Mouse (Mus musculus) hindbrain, embryonic 13.5 days (tissue): Measurements from ENCODE around the gene Dph1. TPM values are rescaled to one million over a fixed set of nuclear protein-coding genes. Genes with fewer than 3 reads are reported as not detected.
A peak's percentile ranks its signal among the peaks of the same experiment; 100 is the strongest.

ENCODE experiments used
- ATAC-seq: fragments of 200-750 bp; cut with Nextera tagmentation; 2 replicates; pipeline ENCODE4 v1.8.0; 2017; ENCODE audit warnings: moderate TSS enrichment; ENCODE audit not compliant: low FRiP score
- H3K27ac ChIP-seq: fragments of 300-500 bp; sonication (generic); 2 replicates; pipeline ENCODE4 v1.5.1; 2015; ENCODE audit warnings: inconsistent platforms, mild to moderate bottlenecking, moderate library complexity
- H3K27me3 ChIP-seq: fragments of 300-500 bp; sonication (generic); 2 replicates; pipeline ENCODE4 v1.6.1; 2015; ENCODE audit warnings: mild to moderate bottlenecking, inconsistent platforms
- H3K36me3 ChIP-seq: fragments of 300-500 bp; sonication (generic); 2 replicates; pipeline ENCODE4 v1.6.1; 2015; ENCODE audit warnings: mild to moderate bottlenecking, inconsistent platforms
- H3K4me1 ChIP-seq: fragments of 300-500 bp; sonication (generic); replicated peaks from 2 replicates; pipeline ENCODE4 v1.6.1; 2015; ENCODE audit warnings: inconsistent platforms
- H3K4me2 ChIP-seq: fragments of 300-500 bp; sonication (generic); 2 replicates; pipeline ENCODE4 v1.6.1; 2015; ENCODE audit warnings: inconsistent platforms, mild to moderate bottlenecking, moderate library complexity
- H3K4me3 ChIP-seq: fragments of 300-500 bp; sonication (generic); 2 replicates; pipeline ENCODE4 v1.5.1; 2015; ENCODE audit warnings: mild to moderate bottlenecking, inconsistent platforms
- H3K9ac ChIP-seq: fragments of 300-500 bp; sonication (generic); 2 replicates; pipeline ENCODE4 v1.6.1; 2015; ENCODE audit warnings: mild to moderate bottlenecking, inconsistent platforms
- H3K9me3 ChIP-seq: fragments of 300-500 bp; sonication (generic); 2 replicates; pipeline ENCODE4 v1.6.1; 2016; ENCODE audit warnings: inconsistent platforms
- WGBS: fragments of 180-500 bp; shearing (Covaris S2); methylation state at CpG from one replicate; pipeline ENCODE4 v1.1.7; 2015; 5-methylcytosine and 5-hydroxymethylcytosine counted together
- polyA plus RNA-seq: library from polyadenylated mRNA; unstranded; fragments of >200 nt; fragmentation: Nextera tagmentation; extraction: Ambion mirVana; gene quantifications from 2 replicates; pipeline ENCODE4 v1.2.1, GENCODE M21; 2015

The Dph1 gene
- polyA plus RNA-seq, 1 experiment from 2014 or later: 14.4 TPM

DNA sequence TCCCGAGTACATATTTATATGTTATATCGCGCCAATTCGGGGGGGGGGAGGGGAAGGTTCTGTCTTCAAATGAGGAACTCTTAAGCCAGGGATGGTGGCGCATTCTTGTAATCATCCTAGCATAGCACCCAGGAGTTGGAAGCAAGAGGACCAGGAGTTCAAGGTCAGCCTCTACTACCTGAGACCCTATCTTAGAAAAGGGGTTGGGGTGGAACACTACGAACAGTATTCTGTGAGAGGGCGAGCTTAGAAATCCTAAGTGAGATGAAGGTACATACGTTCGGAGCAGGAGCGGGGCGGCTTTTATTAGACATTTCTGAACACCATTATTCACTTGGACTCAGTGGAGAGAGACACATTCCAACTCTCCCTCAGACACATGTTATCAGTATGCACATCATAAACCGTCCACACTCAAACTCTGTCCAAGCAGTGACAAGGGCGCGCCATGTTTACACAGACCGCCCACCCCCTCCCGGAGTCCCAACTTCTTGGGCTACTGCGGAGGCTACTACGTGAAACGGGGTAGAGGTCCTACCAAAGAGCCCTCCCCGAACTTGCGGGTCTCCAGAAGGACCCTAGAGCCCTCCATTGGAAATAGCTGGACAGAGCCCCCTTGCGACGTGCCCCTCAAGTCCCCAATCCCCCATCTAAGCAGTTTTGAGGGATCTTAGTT is 21.5 kb downstream of the Dph1 start, which contains the start of gene Hic1:
Hic1 (minus strand) TSS at position 115 of the 676 bp plus-strand sequence.
- Histone ChIP-seq H3K9me3 (no peaks in the 10 kb centered on the region), H3K27ac (peak within 1 kb of the TSS; percentile 63; the same call in 1 of the 2 replicates), H3K36me3 (no peaks in the 10 kb centered on the region), H3K27me3 (peaks cover 76% of the 10 kb centered on the region), H3K4me2 (peak within 1 kb of the TSS; percentile 83), H3K4me1 (peaks cover 86% of the 10 kb centered on the region), H3K4me3 (peak within 1 kb of the TSS; percentile 48), H3K9ac (peak within 1 kb of the TSS; percentile 69)
- no peak for ATAC-seq
- 4% methylated on average over 23 of the region's 23 CpGs for WGBS

- under 1% methylated on average over 79 of the region's 83 CpGs for WGBS
- Histone ChIP-seq H3K9me3 (no peaks in the 10 kb centered on the region), H3K27me3 (peaks cover 83% of the 10 kb centered on the region), H3K36me3 (peaks cover 3% of the 10 kb centered on the region; the same call in 1 of the 2 replicates), H3K27ac (0 out of 2 replicates have a peak overlapping the region, but pooled peaks have one; percentile 12), H3K4me1 (peaks cover 80% of the 10 kb centered on the region), H3K4me2 (peak overlapping the region; percentile 83), H3K9ac (peak overlapping the region; percentile 69), H3K4me3 (peak overlapping the region; percentile 48)
- 0 out of 2 replicates have a peak, but pooled peaks have one; percentile 10 for ATAC-seq
Measured at GRCm38 (mm10) chr11:75168590-75169361, 22.3 kb downstream of the Dph1 start.

DNA sequence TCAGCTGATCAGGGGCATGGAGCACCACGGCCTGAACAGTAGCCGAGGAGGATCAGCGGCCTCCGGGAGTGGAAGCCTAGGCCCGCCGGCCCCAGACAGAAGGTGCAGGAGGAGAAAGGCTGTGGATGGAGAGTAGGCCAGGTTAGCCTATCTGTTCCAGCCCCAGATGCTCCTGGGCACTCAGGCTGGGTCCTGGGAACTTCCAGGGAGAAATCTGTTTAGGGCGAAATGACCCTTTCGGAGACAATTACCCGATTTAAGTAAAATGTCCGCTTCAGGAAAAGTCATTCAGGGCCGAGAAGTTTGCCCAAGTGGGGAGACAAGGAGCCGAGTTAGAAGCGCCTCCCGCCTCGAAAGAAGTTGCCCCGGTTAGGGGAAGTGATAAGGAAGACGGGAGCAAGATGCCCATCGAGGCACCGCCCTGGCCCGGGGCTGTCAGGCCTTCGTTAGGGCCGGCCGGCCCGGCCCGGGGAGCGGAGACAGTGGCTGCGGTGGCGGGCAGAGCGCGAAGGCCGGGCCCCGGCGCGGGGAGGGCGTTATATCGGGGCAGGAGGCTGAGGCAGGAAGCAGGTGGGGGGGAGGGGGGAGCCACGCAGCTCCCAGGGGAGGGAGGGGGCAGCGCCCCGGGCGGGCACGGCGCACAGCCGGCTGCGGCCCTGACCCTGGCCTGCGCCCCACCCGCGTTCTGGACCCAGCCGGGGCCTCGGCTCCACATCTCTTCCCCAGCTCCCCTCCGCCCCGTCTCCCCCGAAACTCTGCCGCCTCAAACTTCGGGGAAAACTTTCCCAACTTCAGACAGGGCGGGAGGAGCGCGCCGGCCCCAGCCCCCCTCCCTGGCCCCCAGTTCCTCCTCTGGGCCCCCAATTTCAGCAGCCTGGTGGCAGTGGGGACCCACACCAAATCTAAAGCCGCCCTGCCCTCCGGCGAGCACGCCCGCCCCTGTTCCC is 23.1 kb downstream of the Dph1 start:
- Histone ChIP-seq H3K9ac (peak overlapping the region; percentile 69), H3K27me3 (peaks cover 91% of the 10 kb centered on the region), H3K27ac (0 out of 2 replicates have a peak overlapping the region, but pooled peaks have one; percentile 13), H3K4me3 (peak overlapping the region; percentile 48), H3K36me3 (peaks cover 12% of the 10 kb centered on the region), H3K4me1 (peaks cover 76% of the 10 kb centered on the region), H3K4me2 (peak overlapping the region; percentile 83), H3K9me3 (no peaks in the 10 kb centered on the region)
- ATAC-seq: no peak
- 3% methylated on average over 49 of the region's 63 CpGs for whole genome bisulfite sequencing

- Histone ChIP-seq H3K4me3 (peak overlapping the region; percentile 48), H3K9ac (peak overlapping the region; percentile 69), H3K4me2 (peak overlapping the region; percentile 83), H3K36me3 (peaks cover 21% of the 10 kb centered on the region), H3K9me3 (no peaks in the 10 kb centered on the region), H3K27me3 (peaks cover 89% of the 10 kb centered on the region), H3K4me1 (peaks cover 68% of the 10 kb centered on the region), H3K27ac (peak overlapping the region; percentile 13; the same call in 1 of the 2 replicates)
- 2% methylated on average over 68 of the region's 68 CpGs for WGBS
- ATAC-seq: no peak
Measured at GRCm38 (mm10) chr11:75166861-75167642, 24.0 kb downstream of the Dph1 start.

DNA sequence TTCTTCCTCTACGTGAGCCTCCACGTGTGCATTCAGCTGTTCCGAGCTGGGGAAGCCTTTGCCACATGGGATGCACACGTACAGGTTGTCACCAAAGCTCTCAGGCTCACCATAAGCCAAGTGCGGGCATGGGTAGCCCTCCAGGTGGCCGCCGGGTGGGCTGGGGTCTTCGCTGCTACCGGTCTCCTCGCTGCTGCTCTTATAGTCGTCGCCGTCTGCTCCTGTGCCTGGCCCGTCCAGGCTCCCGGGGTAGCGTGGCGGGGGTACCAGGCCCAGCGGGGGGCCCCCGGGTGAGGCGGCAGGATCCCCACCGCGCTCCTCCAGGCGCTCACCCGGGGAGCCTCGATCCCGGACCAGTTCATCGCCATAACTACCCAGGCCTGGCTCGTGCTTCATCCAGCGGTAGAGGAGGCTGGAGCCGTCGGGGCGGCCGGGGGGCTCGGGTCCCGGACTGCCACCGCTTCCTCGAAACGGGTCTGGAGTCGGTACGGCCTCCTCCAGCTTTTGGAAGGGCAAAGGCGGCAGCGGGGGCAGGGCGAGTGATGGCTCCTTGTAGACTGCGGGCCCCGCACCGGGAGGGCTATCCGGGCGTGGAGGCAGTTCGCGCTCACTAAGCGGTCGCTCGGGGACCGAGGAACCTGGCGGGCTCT is 24.7 kb downstream of the Dph1 start:
- Histone ChIP-seq H3K9me3 (no peaks in the 10 kb centered on the region), H3K27ac (no peak overlapping the region), H3K4me1 (peaks cover 64% of the 10 kb centered on the region), H3K4me3 (peak overlapping the region; percentile 48), H3K9ac (peak overlapping the region; percentile 69), H3K36me3 (peaks cover 28% of the 10 kb centered on the region), H3K27me3 (peaks cover 81% of the 10 kb centered on the region), H3K4me2 (peak overlapping the region; percentile 83)
- 4% methylated on average over 55 of the region's 55 CpGs for WGBS
- no peak for ATAC-seq

- Histone ChIP-seq H3K36me3 (peaks cover 35% of the 10 kb centered on the region), H3K4me2 (peak overlapping the region; percentile 83), H3K4me1 (peaks cover 59% of the 10 kb centered on the region), H3K9me3 (no peaks in the 10 kb centered on the region), H3K27ac (no peak overlapping the region), H3K4me3 (peak overlapping the region; percentile 48), H3K9ac (peak overlapping the region; percentile 69; the same call in 1 of the 2 replicates), H3K27me3 (peaks cover 76% of the 10 kb centered on the region)
- ATAC-seq: no peak
- 4% methylated on average over 54 of the region's 54 CpGs for WGBS
Measured at GRCm38 (mm10) chr11:75165441-75166192, 25.4 kb downstream of the Dph1 start.

DNA sequence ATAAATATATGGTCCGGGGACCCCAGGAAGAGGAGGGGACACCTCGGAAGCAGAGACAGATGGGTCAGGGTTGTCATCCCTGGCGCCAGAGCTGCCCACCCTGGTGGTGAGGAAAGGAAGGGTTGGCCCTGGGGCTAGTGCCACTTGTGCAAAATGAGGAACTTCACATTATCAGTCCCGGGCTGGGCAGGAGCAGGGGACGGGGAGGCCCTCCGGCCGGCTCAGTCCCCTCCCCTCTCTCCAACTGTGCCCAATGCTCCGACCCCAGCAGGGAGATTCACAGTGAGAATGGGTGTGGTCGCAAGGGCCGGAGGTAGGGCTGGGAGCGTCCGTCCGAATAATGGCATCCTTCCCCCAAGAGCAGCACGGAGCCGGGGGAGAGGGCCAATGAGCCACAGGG is 26.3 kb downstream of the Dph1 start:
- Histone ChIP-seq H3K9me3 (no peaks in the 10 kb centered on the region), H3K36me3 (peaks cover 44% of the 10 kb centered on the region), H3K4me1 (peaks cover 51% of the 10 kb centered on the region), H3K4me2 (peak overlapping the region; percentile 83; the same call in 1 of the 2 replicates), H3K9ac (no peak overlapping the region), H3K27me3 (peaks cover 74% of the 10 kb centered on the region), H3K4me3 (peak overlapping the region; percentile 48; the same call in 1 of the 2 replicates), H3K27ac (no peak overlapping the region)
- 14% methylated on average over 15 of the region's 15 CpGs for WGBS
- ATAC-seq: no peak

GRCm38 (mm10) chr11:75164051-75164450 is 27.0 kb downstream of the Dph1 start:
- no peak overlapping the region for H3K9ac ChIP-seq
- no peak for ATAC-seq
- H3K4me1 ChIP-seq: peaks cover 44% of the 10 kb centered on the region
- H3K27me3 ChIP-seq: peaks cover 67% of the 10 kb centered on the region
- no peak overlapping the region for H3K27ac ChIP-seq
- H3K36me3 ChIP-seq: peaks cover 50% of the 10 kb centered on the region
- H3K4me2 ChIP-seq: no peak overlapping the region
- WGBS: 63% methylated on average over 2 of the region's 2 CpGs
- H3K9me3 ChIP-seq: no peaks in the 10 kb centered on the region
- H3K4me3 ChIP-seq: no peak overlapping the region

DNA sequence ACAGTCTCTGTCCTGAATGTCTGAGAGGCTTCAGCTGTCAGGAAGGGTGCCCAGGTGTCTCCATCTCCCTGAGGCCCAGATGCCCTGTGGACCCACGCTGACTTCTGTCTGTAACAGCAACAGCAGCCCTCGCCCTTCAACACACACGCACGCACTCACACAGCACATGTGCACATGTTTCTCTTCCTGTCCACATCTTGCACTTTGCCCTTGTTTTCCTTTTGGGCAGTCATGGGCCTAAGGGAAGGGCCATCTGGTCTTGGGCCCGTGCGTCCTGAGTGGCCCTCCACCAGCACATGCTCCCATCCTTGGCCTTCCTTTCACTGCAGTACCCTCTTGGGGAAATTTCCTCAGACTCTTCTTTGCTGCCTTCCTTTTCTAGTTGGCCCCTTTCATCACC is 27.7 kb downstream of the Dph1 start:
- no peak for ATAC-seq
- H3K36me3 ChIP-seq: peaks cover 56% of the 10 kb centered on the region
- 94% methylated on average over 6 of the region's 6 CpGs for WGBS
- no peaks in the 10 kb centered on the region for H3K9me3 ChIP-seq
- no peak overlapping the region for H3K27ac ChIP-seq
- H3K4me2 ChIP-seq: no peak overlapping the region
- H3K9ac ChIP-seq: no peak overlapping the region
- peaks cover 61% of the 10 kb centered on the region for H3K27me3 ChIP-seq
- no peak overlapping the region for H3K4me3 ChIP-seq
- peaks cover 37% of the 10 kb centered on the region for H3K4me1 ChIP-seq

- Histone ChIP-seq H3K36me3 (peaks cover 56% of the 10 kb centered on the region), H3K4me1 (peaks cover 29% of the 10 kb centered on the region), H3K27me3 (peaks cover 53% of the 10 kb centered on the region), H3K27ac (no peak overlapping the region), H3K4me2 (no peak overlapping the region), H3K9ac (no peak overlapping the region), H3K4me3 (no peak overlapping the region), H3K9me3 (no peaks in the 10 kb centered on the region)
- no peak for ATAC-seq
- WGBS: 91% methylated on average over 12 of the region's 12 CpGs
Measured at GRCm38 (mm10) chr11:75162591-75163080, 28.4 kb downstream of the Dph1 start.
